16 mouse cellular contexts compared by ENCODE assay signal in the genomic region with DNA sequence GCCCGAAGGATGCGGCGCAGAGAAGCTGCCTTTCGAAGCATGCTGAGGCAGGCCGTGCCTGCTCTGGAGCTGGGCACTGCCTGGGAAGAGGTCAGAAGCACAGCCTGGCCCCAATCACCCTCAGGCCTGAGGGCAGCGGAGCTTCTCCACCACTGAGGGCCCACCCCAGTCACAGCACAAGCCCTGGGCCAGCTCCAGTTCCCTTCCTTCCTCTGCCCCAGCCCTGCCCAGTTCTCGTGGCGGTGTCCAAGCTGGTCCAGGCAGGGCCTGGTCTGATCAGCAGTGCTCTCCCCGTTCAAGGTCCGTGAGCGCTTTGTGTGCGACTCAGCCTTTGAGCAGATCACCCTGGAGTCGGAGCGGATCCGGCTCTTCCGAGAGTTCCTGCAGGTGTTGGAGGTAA. TPM values are rescaled to one million over a fixed set of nuclear protein-coding genes. Genes with fewer than 3 reads are reported as not detected.
DNase-seq lines count a peak whose midpoint lies in the region; ATAC-seq and TF ChIP-seq lines count a peak whose summit lies in the region.
"Had no signal": no experiment of that assay in that cellular context is flagged by ENCODE, and none has a peak within 500 bp of the region (broad histone marks: within the 10 kb centered on the region; RNA-seq: fewer than 3 reads in every experiment).

No protein-coding gene starts in this region.

- 0 out of 2 replicates have a peak overlapping the region, but pooled peaks have one; percentile 3 for H3K27ac ChIP-seq in heart, embryonic 11.5 days (ENCODE audit: low read depth, low read length)
- H3K27ac ChIP-seq in layer of hippocampus, adult 2 months: peak overlapping the region; percentile 32; the same call in 1 of the 2 replicates
- peak overlapping the region; percentile 91; the same call in 1 of the 2 replicates for H3K27ac ChIP-seq in brown adipose tissue, adult 24 weeks (replicated peaks; ENCODE audit: low read depth, low read length)
- H3K27ac ChIP-seq in midbrain, embryonic 14.5 days (replicated peaks; ENCODE audit: low read depth, low read length): no peak overlapping the region
- H3K27ac ChIP-seq: embryonic facial prominence, embryonic 12.5 days; limb, embryonic 13.5 days; neural tube, embryonic 15.5 days had no signal

- peaks cover 39% of the 10 kb centered on the region for H3K36me3 ChIP-seq in heart, embryonic 11.5 days (ENCODE audit: control insufficient read depth, insufficient read depth, low read length)
- H3K36me3 ChIP-seq in midbrain, embryonic 14.5 days (ENCODE audit: control insufficient read depth, insufficient read depth, low read length): peaks cover 93% of the 10 kb centered on the region

- H3K4me3 ChIP-seq in heart, embryonic 11.5 days (ENCODE audit: low read depth, low read length): no peak overlapping the region
- H3K4me3 ChIP-seq in layer of hippocampus, adult 2 months: no peak overlapping the region
- no peak overlapping the region for H3K4me3 ChIP-seq in brown adipose tissue, adult 24 weeks (ENCODE audit: insufficient read depth, low read depth, low read length)
- H3K4me3 ChIP-seq in midbrain, embryonic 14.5 days (replicated peaks; ENCODE audit: low read depth, low read length): no peak overlapping the region
- H3K4me3 ChIP-seq: embryonic facial prominence, embryonic 12.5 days; limb, embryonic 13.5 days; neural tube, embryonic 15.5 days had no signal

- no peak for DNase-seq in heart, adult 9 months (ENCODE audit: low spot score in 2 of 2)
- no peak for DNase-seq in layer of hippocampus, adult 2 months (ENCODE audit: low spot score in 2 of 2)
- DNase-seq in layer of hippocampus, postnatal 36 days: no peak
- peak; percentile 54 for DNase-seq in lung, postnatal 10 days
- no peak for DNase-seq in midbrain, embryonic 14.5 days
- DNase-seq in layer of hippocampus, adult 8-10 months (ENCODE audit: low spot score in 2 of 2): no peak
- DNase-seq: cerebellum, postnatal 14 days; gastrocnemius, postnatal 14 days; right cerebral cortex, adult 18-20 months had no signal

- H3K27me3 ChIP-seq in heart, embryonic 11.5 days (ENCODE audit: control insufficient read depth, insufficient read depth, low read length): no peaks in the 10 kb centered on the region
- no peaks in the 10 kb centered on the region for H3K27me3 ChIP-seq in midbrain, embryonic 14.5 days (ENCODE audit: control insufficient read depth, insufficient read depth, low read length)
- H3K27me3 ChIP-seq: embryonic facial prominence, embryonic 12.5 days; limb, embryonic 13.5 days; neural tube, embryonic 15.5 days had no signal

- no peak overlapping the region for H3K9ac ChIP-seq in heart, embryonic 11.5 days (ENCODE audit: low read depth, low read length)
- H3K9ac ChIP-seq in midbrain, embryonic 14.5 days (replicated peaks; ENCODE audit: low read length): no peak overlapping the region
- H3K9ac ChIP-seq: embryonic facial prominence, embryonic 12.5 days; limb, embryonic 13.5 days; neural tube, embryonic 15.5 days had no signal

- no peak for TF ChIP-seq CTCF in layer of hippocampus, adult 2 months (conservative IDR thresholded peaks at IDR 0.05)

- no peaks in the 10 kb centered on the region for H3K9me3 ChIP-seq in heart, embryonic 11.5 days (replicated peaks; ENCODE audit: control insufficient read depth, low read length)
- no peaks in the 10 kb centered on the region for H3K9me3 ChIP-seq in midbrain, embryonic 14.5 days (ENCODE audit: control insufficient read depth, low read length)
- H3K9me3 ChIP-seq: embryonic facial prominence, embryonic 12.5 days; limb, embryonic 13.5 days; neural tube, embryonic 15.5 days had no signal

- WGBS in heart, embryonic 11.5 days (ENCODE audit: insufficient replicate concordance): 89% methylated on average over 16 of the region's 16 CpGs
- WGBS in midbrain, embryonic 14.5 days: 93% methylated on average over 16 of the region's 16 CpGs

- H3K4me2 ChIP-seq in heart, embryonic 11.5 days: no peak overlapping the region
- H3K4me2 ChIP-seq in midbrain, embryonic 14.5 days (ENCODE audit: low read length): no peak overlapping the region
- H3K4me2 ChIP-seq: embryonic facial prominence, embryonic 12.5 days; limb, embryonic 13.5 days; neural tube, embryonic 15.5 days had no signal

- no peak for ATAC-seq in heart, embryonic 11.5 days (replicated peaks; ENCODE audit: insufficient number of reproducible peaks, low FRiP score, low TSS enrichment)
- no peak for ATAC-seq in midbrain, embryonic 14.5 days (ENCODE audit: low FRiP score, low TSS enrichment)
- ATAC-seq: forebrain, embryonic 14.5 days had no signal

- no peaks in the 10 kb centered on the region for H3K4me1 ChIP-seq in heart, embryonic 11.5 days (ENCODE audit: control insufficient read depth, insufficient read depth, low read length)
- H3K4me1 ChIP-seq in brown adipose tissue, adult 24 weeks (ENCODE audit: control insufficient read depth, insufficient read depth, insufficient read length, low read length): peaks cover 36% of the 10 kb centered on the region
- no peaks in the 10 kb centered on the region for H3K4me1 ChIP-seq in midbrain, embryonic 14.5 days (ENCODE audit: control insufficient read depth, insufficient read depth, low read length)
- H3K4me1 ChIP-seq: embryonic facial prominence, embryonic 12.5 days; limb, embryonic 13.5 days had no signal

RNA-seq across cellular contexts. Expression of gene Fam186b, which starts 19.2 kb away (rescaled TPM):
- 0.17 and 0.66 TPM in 2 replicates for polyA plus RNA-seq in heart, embryonic 11.5 days (2014; fragmentation: Nextera tagmentation; extraction: Ambion mirVana)
- total RNA-seq in layer of hippocampus, adult 2 months (2021): 1 to 10 TPM; 1.2 to 1.9 TPM
- 1 to 10 TPM; 1.1 to 1.6 TPM for total RNA-seq in layer of hippocampus, postnatal 36 days (2021)
- polyA plus RNA-seq in brown adipose tissue, adult 24 weeks (2012; ENCODE audit: insufficient read depth, insufficient read length, missing spikeins): not detected in 2 replicates
- 0.74 and 1.3 TPM in 2 replicates for polyA plus RNA-seq in midbrain, embryonic 14.5 days (2014; fragmentation: Nextera tagmentation; extraction: Ambion mirVana)
- 1 to 10 TPM in 3 of 4 experiments, under 1 TPM in 1; 0.61 to 2.6 (median 1.6) TPM for total RNA-seq in layer of hippocampus, adult 8-10 months (2022)
- total RNA-seq: gastrocnemius, postnatal 14 days had no signal
- polyA plus RNA-seq: C2C12 had no signal

RNA-seq across cellular contexts. Expression of gene Prpf40b, which starts 20.0 kb away (rescaled TPM):
- polyA plus RNA-seq in heart, embryonic 11.5 days (2014; fragmentation: Nextera tagmentation; extraction: Ambion mirVana): 34.6 and 37.4 TPM in 2 replicates
- 100 to 1,000 TPM; 114 to 119 TPM for total RNA-seq in layer of hippocampus, adult 2 months (2021)
- 10 to 100 TPM; 96.8 to 98.3 TPM for total RNA-seq in layer of hippocampus, postnatal 36 days (2021)
- 17.9 and 18.5 TPM in 2 replicates for polyA plus RNA-seq in brown adipose tissue, adult 24 weeks (2012; ENCODE audit: insufficient read depth, insufficient read length, missing spikeins)
- polyA plus RNA-seq in midbrain, embryonic 14.5 days (2014; fragmentation: Nextera tagmentation; extraction: Ambion mirVana): 100 and 105 TPM in 2 replicates
- 100 to 1,000 TPM in 1 of 4 experiments, 10 to 100 TPM in 3; 93.1 to 117 (median 99.9) TPM for total RNA-seq in layer of hippocampus, adult 8-10 months (2022)

RNA-seq across cellular contexts. Expression of gene Fmnl3, which starts 55.4 kb away (rescaled TPM):
- polyA plus RNA-seq in heart, embryonic 11.5 days (2014; fragmentation: Nextera tagmentation; extraction: Ambion mirVana): 11.0 and 11.4 TPM in 2 replicates
- 1 to 10 TPM; 9.0 to 9.7 TPM for total RNA-seq in layer of hippocampus, adult 2 months (2021)
- total RNA-seq in layer of hippocampus, postnatal 36 days (2021): 1 to 10 TPM; 9.2 to 10.0 TPM
- polyA plus RNA-seq in brown adipose tissue, adult 24 weeks (2012; ENCODE audit: insufficient read depth, insufficient read length, missing spikeins): 3.6 and 6.7 TPM in 2 replicates
- polyA plus RNA-seq in midbrain, embryonic 14.5 days (2014; fragmentation: Nextera tagmentation; extraction: Ambion mirVana): 6.1 and 7.5 TPM in 2 replicates
- total RNA-seq in layer of hippocampus, adult 8-10 months (2022): 10 to 100 TPM in 3 of 4 experiments, 1 to 10 TPM in 1; 8.9 to 19.6 (median 14.1) TPM
